Mouse (Mus musculus): ENCODE data around the gene Cerkl.

DNA sequence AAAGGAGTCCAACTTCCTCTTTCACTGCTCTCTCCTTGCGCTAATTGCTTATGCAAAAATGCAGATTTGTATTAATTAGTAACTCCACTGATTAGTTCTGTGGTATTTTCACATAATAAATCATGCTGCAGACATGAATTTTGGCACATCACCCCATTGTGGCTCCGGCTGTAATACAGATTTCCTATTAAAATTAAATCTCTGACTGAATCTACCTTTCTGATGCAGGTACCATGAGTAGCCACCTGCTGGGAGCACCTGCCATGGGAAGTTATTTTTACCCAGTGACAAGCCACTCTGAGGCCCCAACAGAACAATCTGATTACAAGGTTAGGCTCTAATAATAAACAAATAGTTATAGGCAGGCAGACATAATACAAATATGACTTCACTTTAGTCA lies 5.3 kb upstream of the Cerkl start:
- TF ChIP-seq CTCF (IDR thresholded peaks at IDR 0.05; ENCODE audit: borderline replicate concordance, extremely low read depth, insufficient read depth, insufficient read length) (no peak), POLR2A (IDR thresholded peaks at IDR 0.05; ENCODE audit: borderline replicate concordance, extremely low read depth, insufficient read depth, insufficient read length, poor library complexity, severe bottlenecking) (no peak)
